Comparison of ENCODE assay signal across 10 mouse cellular contexts in genomic region chr9:60457359-60458210, GRCm38 (mm10).
DNase-seq lines count a peak whose midpoint lies in the region; ATAC-seq and TF ChIP-seq lines count a peak whose summit lies in the region.
"Had no signal": no experiment of that assay in that cellular context is flagged by ENCODE, and none has a peak within 500 bp of the region (broad histone marks: within the 10 kb centered on the region; RNA-seq: fewer than 3 reads in every experiment).

No protein-coding gene starts in this region.

- H3K4me1 ChIP-seq in kidney, embryonic 15.5 days, result peaks cover 33% of the 10 kb centered on the region
- peaks cover 67% of the 10 kb centered on the region for H3K4me1 ChIP-seq in forebrain, embryonic 12.5 days
- H3K4me1 ChIP-seq in heart, postnatal 0 days (ENCODE audit: control insufficient read depth, insufficient read depth), result no peaks in the 10 kb centered on the region
- H3K4me1 ChIP-seq in stomach, embryonic 14.5 days (ENCODE audit: control insufficient read depth, insufficient read depth, low read length), result peaks cover 22% of the 10 kb centered on the region

- peak; percentile 52; the same call in 1 of the 2 replicates for ATAC-seq in kidney, embryonic 15.5 days (replicated peaks; ENCODE audit: low FRiP score)
- peak; percentile 75 for ATAC-seq in forebrain, embryonic 12.5 days (ENCODE audit: low FRiP score)
- peak; percentile 54 for ATAC-seq in heart, postnatal 0 days (ENCODE audit: insufficient read depth, low read depth)
- ATAC-seq in stomach, embryonic 14.5 days (ENCODE audit: insufficient number of reproducible peaks, insufficient read depth, low FRiP score, low read depth), result peak; percentile 69; the same call in 1 of the 2 replicates

- intact Hi-C loops in left cerebral cortex, postnatal 36 days (cut with DNase I), result no loop called here

- no peak for TF ChIP-seq CTCF in heart, postnatal 0 days (IDR thresholded peaks at IDR 0.05; ENCODE audit: low read depth)

- H3K27me3 ChIP-seq in kidney, embryonic 15.5 days, result no peaks in the 10 kb centered on the region
- H3K27me3 ChIP-seq in forebrain, embryonic 12.5 days, result peaks cover 4% of the 10 kb centered on the region; the same call in 1 of the 2 replicates
- H3K27me3 ChIP-seq in heart, postnatal 0 days (ENCODE audit: control insufficient read depth, insufficient read depth, low read length), result no peaks in the 10 kb centered on the region
- H3K27me3 ChIP-seq in stomach, embryonic 14.5 days (ENCODE audit: control insufficient read depth, insufficient read depth, low read length), result no peaks in the 10 kb centered on the region
- H3K27me3 ChIP-seq: CH12.LX had no signal

- H3K27ac ChIP-seq in kidney, embryonic 15.5 days, result peak overlapping the region; percentile 79
- peak overlapping the region; percentile 90 for H3K27ac ChIP-seq in forebrain, embryonic 12.5 days
- H3K27ac ChIP-seq in heart, postnatal 0 days (ENCODE audit: low read depth), result 0 out of 2 replicates have a peak overlapping the region, but pooled peaks have one; percentile 23
- H3K27ac ChIP-seq in stomach, embryonic 14.5 days (ENCODE audit: low read length), result peak overlapping the region; percentile 79
- H3K27ac ChIP-seq: liver, embryonic 14.5 days had no signal

- H3K4me2 ChIP-seq in kidney, embryonic 15.5 days, result peak overlapping the region; percentile 45
- peak overlapping the region; percentile 40 for H3K4me2 ChIP-seq in forebrain, embryonic 12.5 days
- peak overlapping the region; percentile 22; the same call in 1 of the 2 replicates for H3K4me2 ChIP-seq in heart, postnatal 0 days (ENCODE audit: low read depth, low read length)
- H3K4me2 ChIP-seq in stomach, embryonic 14.5 days (replicated peaks; ENCODE audit: low read depth, low read length), result 0 out of 2 replicates have a peak overlapping the region, but pooled peaks have one; percentile 15

- no peaks in the 10 kb centered on the region for H3K9me3 ChIP-seq in kidney, embryonic 15.5 days (replicated peaks)
- no peaks in the 10 kb centered on the region for H3K9me3 ChIP-seq in forebrain, embryonic 12.5 days
- H3K9me3 ChIP-seq in heart, postnatal 0 days (replicated peaks; ENCODE audit: control insufficient read depth, low read length), result no peaks in the 10 kb centered on the region
- H3K9me3 ChIP-seq in stomach, embryonic 14.5 days (ENCODE audit: control insufficient read depth, low read depth, low read length), result no peaks in the 10 kb centered on the region

- no peak for DNase-seq in kidney, adult 9 months
- DNase-seq in heart, postnatal 0 days (ENCODE audit: low spot score), result no peak
- peak; percentile 20 to 33 for DNase-seq in left cerebral cortex, postnatal 36 days (ENCODE audit: low spot score in 2 of 2)
- no peak for DNase-seq in layer of hippocampus, adult 9-11 months
- no peak for DNase-seq in thymus, adult 18-20 months

- 66% methylated on average over 18 of the region's 18 CpGs for WGBS in kidney, embryonic 15.5 days
- 28% methylated on average over 18 of the region's 18 CpGs for WGBS in forebrain, embryonic 12.5 days
- WGBS in heart, postnatal 0 days, result 53% methylated on average over 18 of the region's 18 CpGs
- WGBS in stomach, embryonic 14.5 days, result 55% methylated on average over 18 of the region's 18 CpGs

- no peak for TF ChIP-seq EP300 in heart, postnatal 0 days (IDR thresholded peaks at IDR 0.05; ENCODE audit: low read depth)

- no peak overlapping the region for H3K9ac ChIP-seq in kidney, embryonic 15.5 days
- H3K9ac ChIP-seq in forebrain, embryonic 12.5 days, result peak overlapping the region; percentile 17; the same call in 1 of the 2 replicates
- H3K9ac ChIP-seq in heart, postnatal 0 days (replicated peaks; ENCODE audit: low read depth, low read length), result no peak overlapping the region
- H3K9ac ChIP-seq in stomach, embryonic 14.5 days (replicated peaks; ENCODE audit: low read depth, low read length), result no peak overlapping the region
- H3K9ac ChIP-seq: liver, embryonic 14.5 days had no signal

- H3K4me3 ChIP-seq in kidney, embryonic 15.5 days (replicated peaks), result no peak overlapping the region
- no peak overlapping the region; the same call in 1 of the 2 replicates for H3K4me3 ChIP-seq in forebrain, embryonic 12.5 days (replicated peaks)
- H3K4me3 ChIP-seq in heart, postnatal 0 days (ENCODE audit: low read depth, low read length), result no peak overlapping the region
- no peak overlapping the region for H3K4me3 ChIP-seq in stomach, embryonic 14.5 days (ENCODE audit: low read depth, low read length)

- no peaks in the 10 kb centered on the region for H3K36me3 ChIP-seq in kidney, embryonic 15.5 days
- H3K36me3 ChIP-seq in forebrain, embryonic 12.5 days (replicated peaks), result no peaks in the 10 kb centered on the region
- no peaks in the 10 kb centered on the region for H3K36me3 ChIP-seq in heart, postnatal 0 days (replicated peaks; ENCODE audit: control insufficient read depth, insufficient read depth, low read length)
- H3K36me3 ChIP-seq in stomach, embryonic 14.5 days (ENCODE audit: control insufficient read depth, insufficient read depth, low read length), result no peaks in the 10 kb centered on the region

Comparison
In these comparisons a context has a peak if more than half of its experiments do, and no peak if none do; other contexts are left out.
1. H3K27ac ChIP-seq: peak in every context shown above with its lines; median percentile 90 in forebrain, embryonic 12.5 days; 79 in kidney, embryonic 15.5 days; 79 in stomach, embryonic 14.5 days; 23 in heart, postnatal 0 days.
2. DNase-seq: peak in left cerebral cortex, postnatal 36 days (2 of 2); none in kidney, adult 9 months (single experiment), heart, postnatal 0 days (single experiment), layer of hippocampus, adult 9-11 months (single experiment) and thymus, adult 18-20 months (0 of 2).
3. Peak in every context shown above with its lines, with median percentiles within 50 percentile points of each other: ATAC-seq and H3K4me2 ChIP-seq.